Mouse (Mus musculus) telencephalon, adult 2 months (tissue): ENCODE results near the gene Rad9b.

Experiments used
- DNase-seq: peaks from one replicate; pipeline ENCODE4 v3.0.0-alpha.2; 2011; ENCODE audit warnings: low read depth, low spot score

Rad9b gene

GRCm38 (mm10) chr5:122284183-122285028 lies 69.6 kb downstream of the Rad9b start, which contains the start of gene Pptc7:
Gene Pptc7, plus strand, starts transcription at chr5:122284365.
- peak; percentile 83 for DNase-seq

GRCm38 (mm10) chr5:122283828-122284182 lies 70.2 kb downstream of the Rad9b start:
- no peak for DNase-seq

GRCm38 (mm10) chr5:122280827-122281462 lies 73.1 kb downstream of the Rad9b start:
- no peak for DNase-seq

- no peak for DNase-seq
These were observed 73.6 kb downstream of the Rad9b start for GRCm38 (mm10) chr5:122280422-122280826.

- no peak for DNase-seq
These were observed 74.1 kb downstream of the Rad9b start for GRCm38 (mm10) chr5:122279799-122280421.

- DNase-seq, result no peak
These were observed 75.1 kb downstream of the Rad9b start for GRCm38 (mm10) chr5:122278946-122279345.

- no peak for DNase-seq
These were observed 79.2 kb downstream of the Rad9b start for GRCm38 (mm10) chr5:122274785-122275184.
